Mouse (Mus musculus) MEL (cell line): ENCODE measurements around the gene Mex3a. TPM values are rescaled to one million over a fixed set of nuclear protein-coding genes. Genes with fewer than 3 reads are reported as not detected.

Experiments used
- DNase-seq: peaks from one replicate; pipeline ENCODE4 v3.0.0; 2011; ENCODE audit warnings: low read depth, low spot score
- H3K27ac ChIP-seq: 2 replicates; pipeline ENCODE4 v1.5.1; 2012; ENCODE audit warnings: low read depth, mild to moderate bottlenecking, control low read depth, low read length, moderate library complexity; ENCODE audit not compliant: control insufficient read depth
- H3K27me3 ChIP-seq, 2 experiments: fragments of 150-350 bp in 1 of 2; sonication (generic) in 1 of 2; 2 replicates each; pipeline ENCODE4 v1.6.1; 2012; ENCODE audit warnings: low read length in 2 of 2, mild to moderate bottlenecking in 2 of 2, improper control_type of control experiment in 1 of 2, moderate library complexity in 1 of 2; ENCODE audit not compliant: insufficient read depth in 2 of 2, control insufficient read depth in 1 of 2
- H3K36me3 ChIP-seq, 2 experiments: 2 replicates each; pipeline ENCODE4 v1.6.1; 2012 to 2014; ENCODE audit warnings: low read length in 2 of 2, improper control_type of control experiment in 1 of 2, inconsistent platforms in 1 of 2, mild to moderate bottlenecking in 1 of 2; ENCODE audit not compliant: insufficient read depth in 2 of 2, control insufficient read depth in 1 of 2
- H3K4me1 ChIP-seq, 2 experiments: fragments of 150-350 bp in 1 of 2; sonication (generic) in 1 of 2; 2 replicates each; pipeline ENCODE4 v1.6.1; 2012; ENCODE audit warnings: low read length in 2 of 2, improper control_type of control experiment in 1 of 2, mild to moderate bottlenecking in 1 of 2; ENCODE audit not compliant: insufficient read depth in 2 of 2, control insufficient read depth in 1 of 2
- H3K4me3 ChIP-seq, 2 experiments: fragments of 150-350 bp in 1 of 2; sonication (generic) in 1 of 2; 2 replicates each; pipeline ENCODE4 v1.5.1; 2012; ENCODE audit warnings: low read depth in 2 of 2, low read length in 2 of 2, mild to moderate bottlenecking in 2 of 2, moderate library complexity in 2 of 2, control low read depth in 1 of 2, improper control_type of control experiment in 1 of 2; ENCODE audit not compliant: control insufficient read depth in 1 of 2, insufficient read depth in 1 of 2
- H3K79me2 ChIP-seq: 2 replicates; pipeline ENCODE4 v1.6.1; 2012; ENCODE audit warnings: mild to moderate bottlenecking, low read length, moderate library complexity; ENCODE audit not compliant: control insufficient read depth, poor library complexity, insufficient read depth
- H3K9ac ChIP-seq: 2 replicates; pipeline ENCODE4 v1.6.1; 2012; ENCODE audit warnings: low read depth, mild to moderate bottlenecking, control low read depth, low read length, moderate library complexity; ENCODE audit not compliant: control insufficient read depth, poor library complexity, severe bottlenecking
- H3K9me3 ChIP-seq: fragments of 150-350 bp; sonication (generic); replicated peaks from 2 replicates; pipeline ENCODE4 v1.6.1; 2012; ENCODE audit warnings: mild to moderate bottlenecking, low read length, improper control_type of control experiment, moderate library complexity; ENCODE audit not compliant: insufficient read depth
- BHLHE40 ChIP-seq: IDR thresholded peaks from 2 replicates; pipeline ENCODE4 v1.6.1; 2012; ENCODE audit warnings: low read depth, mild to moderate bottlenecking, inconsistent platforms, low read length, improper control_type of control experiment, borderline replicate concordance
- CHD1 ChIP-seq: IDR thresholded peaks from 2 replicates; pipeline ENCODE4 v1.6.1; 2012; ENCODE audit warnings: low read depth, mild to moderate bottlenecking, inconsistent platforms, low read length, improper control_type of control experiment
- CTCF ChIP-seq, 3 experiments: IDR thresholded peaks in 2 of 3; conservative IDR thresholded peaks in 1 of 3; 2 replicates each; pipeline ENCODE4 v1.5.1; 2011 to 2012; ENCODE audit warnings: low read length in 3 of 3, low read depth in 2 of 3, mild to moderate bottlenecking in 2 of 3, improper control_type of control experiment in 1 of 3, inconsistent platforms in 1 of 3, mixed read lengths in 1 of 3, moderate library complexity in 1 of 3; ENCODE audit not compliant: control insufficient read depth in 1 of 3, insufficient read depth in 1 of 3, poor library complexity in 1 of 3, severe bottlenecking in 1 of 3
- ELF1 ChIP-seq: IDR thresholded peaks from 2 replicates; pipeline ENCODE4 v1.6.1; 2014; ENCODE audit warnings: low read depth, mild to moderate bottlenecking, inconsistent platforms, low read length, improper control_type of control experiment, moderate library complexity
- EP300 ChIP-seq, 2 experiments: IDR thresholded peaks; 2 replicates each; pipeline ENCODE4 v1.6.1; 2011; ENCODE audit warnings: improper control_type of control experiment in 2 of 2, low read length in 2 of 2, low read depth in 1 of 2, mild to moderate bottlenecking in 1 of 2
- ETS1 ChIP-seq: IDR thresholded peaks from 2 replicates; pipeline ENCODE4 v1.6.1; 2012; ENCODE audit warnings: low read depth, mild to moderate bottlenecking, inconsistent platforms, low read length, improper control_type of control experiment, moderate library complexity
- JUND ChIP-seq: IDR thresholded peaks from 2 replicates; pipeline ENCODE4 v1.6.1; 2011; ENCODE audit warnings: low read depth, mild to moderate bottlenecking, improper control_type of control experiment, low read length
- KAT2A ChIP-seq: conservative IDR thresholded peaks from 2 replicates; pipeline ENCODE4 v1.6.1; 2012; ENCODE audit warnings: low read depth, low read length, improper control_type of control experiment, inconsistent platforms
- MYB ChIP-seq: IDR thresholded peaks from 2 replicates; pipeline ENCODE4 v1.6.1; 2011; ENCODE audit warnings: mild to moderate bottlenecking, low read depth, low read length, improper control_type of control experiment
- POLR2A ChIP-seq, 2 experiments: IDR thresholded peaks; 2 replicates each; pipeline ENCODE4 v1.6.1; 2011 to 2012; ENCODE audit warnings: low read length in 2 of 2, mild to moderate bottlenecking in 2 of 2, control low read depth in 1 of 2, improper control_type of control experiment in 1 of 2, low read depth in 1 of 2, moderate library complexity in 1 of 2; ENCODE audit not compliant: control insufficient read depth in 1 of 2, insufficient read depth in 1 of 2, poor library complexity in 1 of 2
- POLR2AphosphoS2 ChIP-seq: IDR thresholded peaks from 2 replicates; pipeline ENCODE4 v1.6.1; 2011; ENCODE audit warnings: low read length, improper control_type of control experiment
- POLR2AphosphoS5 ChIP-seq: IDR thresholded peaks from 2 replicates; pipeline ENCODE4 v1.6.1; 2012; ENCODE audit warnings: low read depth, borderline replicate concordance, mild to moderate bottlenecking, inconsistent platforms, low read length, moderate library complexity, mixed read lengths
- RAD21 ChIP-seq: IDR thresholded peaks from 2 replicates; pipeline ENCODE4 v1.6.1; 2011; ENCODE audit warnings: mild to moderate bottlenecking, low read depth, low read length, improper control_type of control experiment
- SIN3A ChIP-seq: IDR thresholded peaks from 2 replicates; pipeline ENCODE4 v1.6.1; 2012; ENCODE audit warnings: low read length, improper control_type of control experiment, inconsistent platforms
- SMC3 ChIP-seq: IDR thresholded peaks from 2 replicates; pipeline ENCODE4 v1.6.1; 2011; ENCODE audit warnings: low read depth, low read length, improper control_type of control experiment
- TCF12 ChIP-seq: IDR thresholded peaks from 2 replicates; pipeline ENCODE4 v1.6.1; 2014; ENCODE audit warnings: low read depth, mild to moderate bottlenecking, inconsistent platforms, low read length, improper control_type of control experiment, moderate library complexity
- ZC3H11A ChIP-seq: IDR thresholded peaks from 2 replicates; pipeline ENCODE4 v1.6.1; 2012; ENCODE audit warnings: low read depth, mild to moderate bottlenecking, inconsistent platforms, low read length, improper control_type of control experiment
- ZMIZ1 ChIP-seq: IDR thresholded peaks from 2 replicates; pipeline ENCODE4 v1.6.1; 2012; ENCODE audit warnings: low read depth, mild to moderate bottlenecking, inconsistent platforms, low read length, improper control_type of control experiment, moderate library complexity
- ZNF384 ChIP-seq: IDR thresholded peaks from 2 replicates; pipeline ENCODE4 v1.6.1; 2012; ENCODE audit warnings: low read depth, mild to moderate bottlenecking, inconsistent platforms, low read length, improper control_type of control experiment
- polyA plus RNA-seq, 2 experiments: library from polyadenylated mRNA; stranded (reverse) in 1 of 2; unstranded in 1 of 2; fragments of >175 nt in 1 of 2; fragments of >200 nt in 1 of 2; gene quantifications; 2 replicates each; pipeline versions ENCODE4 v1.2.1 to v1.2.4; 2012; ENCODE audit warnings: low replicate concordance in 2 of 2, low read depth in 1 of 2; ENCODE audit not compliant: insufficient read length in 2 of 2, insufficient read depth in 1 of 2, missing spikeins in 1 of 2
- total RNA-seq: library from RNA; depleted of rRNA; stranded (reverse); fragments of 300-350 nt; gene quantifications from 2 replicates; pipeline ENCODE4 v1.2.3, GENCODE M21; 2012

The Mex3a gene
- total and polyA plus RNA-seq, 3 experiments, result 5.5 to 10.1 TPM; not detected in 1

DNA sequence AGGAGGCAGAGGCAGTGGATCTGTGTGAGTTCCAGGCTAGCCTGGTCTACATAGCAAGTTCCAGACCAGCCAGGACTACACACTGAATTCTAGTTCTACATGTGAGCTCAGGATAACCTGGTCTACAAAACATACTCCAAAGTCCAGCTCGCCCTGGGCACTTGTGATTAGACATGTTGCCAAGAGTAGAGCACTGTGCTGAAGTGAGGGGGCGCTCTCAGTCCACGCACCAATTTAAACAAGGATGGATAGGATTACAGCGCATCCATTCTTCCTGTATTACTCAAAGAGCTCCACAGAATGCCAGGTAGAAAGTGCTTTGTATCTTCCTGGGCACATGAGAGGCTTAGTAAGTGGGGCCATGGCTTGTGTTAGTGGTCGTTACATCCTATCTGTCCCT lies 12.3 kb downstream of the Mex3a start:
- peak; percentile 77 for DNase-seq
- H3K4me3 ChIP-seq, result peak overlapping the region; percentile 32 to 33; a peak in 2 of 4 replicates
- no peaks in the 10 kb centered on the region for H3K9me3 ChIP-seq
- no peak overlapping the region for H3K27ac ChIP-seq
- no peaks in the 10 kb centered on the region for H3K79me2 ChIP-seq
- peaks cover 17 to 24% of the 10 kb centered on the region in 2 experiments for H3K4me1 ChIP-seq
- peak overlapping the region; percentile 6; the same call in 1 of the 2 replicates for H3K9ac ChIP-seq
- H3K27me3 ChIP-seq, result no peaks in the 10 kb centered on the region
- no peak for TF ChIP-seq POLR2AphosphoS2
- TF ChIP-seq POLR2A (IDR thresholded peaks at IDR 0.05; ENCODE audit: control insufficient read depth in 1 of 2, insufficient read depth in 1 of 2, low read depth in 1 of 2, low read length in 2 of 2, poor library complexity in 1 of 2), result no peak
- TF ChIP-seq SIN3A, result 0 out of 2 replicates have a peak, but pooled peaks have one; percentile 2
- no peak for TF ChIP-seq MYB
- TF ChIP-seq ELF1, result no peak
- TF ChIP-seq RAD21, result peak; percentile 73
- no peak for TF ChIP-seq JUND
- TF ChIP-seq KAT2A, result no peak
- TF ChIP-seq ZC3H11A, result 0 out of 2 replicates have a peak, but pooled peaks have one; percentile 27
- no peak for TF ChIP-seq CHD1
- TF ChIP-seq EP300 (IDR thresholded peaks at IDR 0.05; ENCODE audit: low read depth in 1 of 2, low read length in 2 of 2), result no peak
- no peak for TF ChIP-seq TCF12
- TF ChIP-seq ZMIZ1, result no peak
- peak; percentile 75 to 82 (median 75) for TF ChIP-seq CTCF (IDR thresholded peaks at IDR 0.05 in 2 of 3, conservative IDR thresholded peaks at IDR 0.05 in 1 of 3; ENCODE audit: control insufficient read depth in 1 of 3, insufficient read depth in 1 of 3, low read depth in 2 of 3, low read length in 3 of 3, poor library complexity in 1 of 3, severe bottlenecking in 1 of 3)
- no peak for TF ChIP-seq POLR2AphosphoS5
- no peak for TF ChIP-seq BHLHE40
- TF ChIP-seq ZNF384, result no peak
- no peak for TF ChIP-seq ETS1
- peak; percentile 49 for TF ChIP-seq SMC3
- TF ChIP-seq, all 39 proteins: peak for 5
- peaks cover 0 to 12% of the 10 kb centered on the region in 2 experiments; a peak in 2 of 4 replicates for H3K36me3 ChIP-seq

DNA sequence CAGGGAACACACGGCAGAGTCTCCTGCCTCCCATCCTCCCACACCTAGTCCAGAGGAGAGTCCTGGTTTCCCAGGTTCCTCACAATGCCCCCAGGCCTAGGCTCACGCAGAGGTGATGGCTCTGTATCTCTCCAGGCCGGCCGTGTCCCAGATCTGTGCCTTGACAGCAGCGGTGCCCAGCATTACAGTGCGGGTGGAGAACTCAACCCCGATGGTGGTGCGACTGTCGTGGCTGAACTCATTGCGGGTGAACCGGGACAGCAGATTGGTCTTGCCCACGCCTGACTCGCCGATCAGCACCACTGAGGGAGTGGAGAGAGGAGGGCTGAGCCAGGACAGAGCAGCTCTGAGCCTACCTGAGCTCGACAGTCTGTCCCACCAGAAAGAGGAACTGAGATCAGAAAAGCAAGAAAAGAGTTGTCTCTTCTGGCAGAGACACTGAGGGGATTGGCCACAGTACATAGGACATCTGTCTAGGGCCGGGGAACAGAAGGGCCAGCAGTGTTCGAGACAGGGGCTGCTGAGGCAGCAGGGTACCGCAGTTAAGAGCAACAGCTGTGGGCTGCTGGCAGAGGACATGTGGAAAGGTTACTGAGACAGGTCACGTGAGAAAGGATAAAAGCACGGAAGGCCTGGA lies 12.9 kb downstream of the Mex3a start:
- H3K4me3 ChIP-seq, result peak overlapping the region; percentile 32 to 33; a peak in 3 of 4 replicates
- no peak for TF ChIP-seq BHLHE40
- TF ChIP-seq EP300 (IDR thresholded peaks at IDR 0.05; ENCODE audit: low read depth in 1 of 2, low read length in 2 of 2), result peak in 1 of 2 experiments; percentile 27; a peak in 3 of 4 replicates
- TF ChIP-seq, all 39 proteins: peak for 1
- Histone ChIP-seq H3K36me3 (peaks cover 0 to 12% of the 10 kb centered on the region in 2 experiments; a peak in 2 of 4 replicates), H3K27me3 (no peaks in the 10 kb centered on the region), H3K9me3 (no peaks in the 10 kb centered on the region), H3K27ac (no peak overlapping the region), H3K4me1 (peaks cover 17 to 24% of the 10 kb centered on the region in 2 experiments), H3K79me2 (no peaks in the 10 kb centered on the region), H3K9ac (peak overlapping the region; percentile 6; the same call in 1 of the 2 replicates)
- peak; percentile 75 for DNase-seq
